Mouse (Mus musculus) heart, embryonic 16.5 days (tissue): Measurements from ENCODE around the gene Ppp6r1. TPM values are rescaled to one million over a fixed set of nuclear protein-coding genes. Genes with fewer than 3 reads are reported as not detected.

Experiments used
- ATAC-seq: fragments of 200-750 bp; cut with Nextera tagmentation; replicated peaks from 2 replicates; pipeline ENCODE4 v1.8.0; 2017; ENCODE audit warnings: moderate number of reproducible peaks; ENCODE audit not compliant: insufficient read depth, low FRiP score; ENCODE audit errors: extremely low read depth
- H3K27ac ChIP-seq: fragments of 300-500 bp; sonication (generic); 2 replicates; pipeline ENCODE4 v1.5.1; 2014; ENCODE audit warnings: mild to moderate bottlenecking, low read length, control low read depth, moderate library complexity
- H3K27me3 ChIP-seq: fragments of 300-500 bp; sonication (generic); 2 replicates; pipeline ENCODE4 v1.6.1; 2014; ENCODE audit warnings: low read length, mixed read lengths; ENCODE audit not compliant: control insufficient read depth, insufficient read depth
- H3K36me3 ChIP-seq: fragments of 300-500 bp; sonication (generic); 2 replicates; pipeline ENCODE4 v1.6.1; 2014; ENCODE audit not compliant: control insufficient read depth, insufficient read depth
- H3K4me1 ChIP-seq: fragments of 300-500 bp; sonication (generic); 2 replicates; pipeline ENCODE4 v1.6.1; 2014; ENCODE audit warnings: low read length, mixed read lengths; ENCODE audit not compliant: control insufficient read depth, insufficient read depth
- H3K4me2 ChIP-seq: fragments of 300-500 bp; sonication (generic); 2 replicates; pipeline ENCODE4 v1.6.1; 2014; ENCODE audit warnings: low read depth, mild to moderate bottlenecking, control low read depth, low read length
- H3K4me3 ChIP-seq: fragments of 300-500 bp; sonication (generic); 2 replicates; pipeline ENCODE4 v1.5.1; 2014; ENCODE audit warnings: mild to moderate bottlenecking, control low read depth, low read length
- H3K9ac ChIP-seq: fragments of 300-500 bp; sonication (generic); 2 replicates; pipeline ENCODE4 v1.6.1; 2014; ENCODE audit warnings: low read length, control low read depth
- H3K9me3 ChIP-seq: fragments of 300-500 bp; sonication (generic); replicated peaks from 2 replicates; pipeline ENCODE4 v1.6.1; 2016; ENCODE audit warnings: low read length; ENCODE audit not compliant: control insufficient read depth
- WGBS: fragments of 180-500 bp; shearing (Covaris S2); extraction: QIAGEN DNeasy Blood & Tissue Kit; methylation state at CpG from one replicate; pipeline ENCODE4 v1.1.7; 2014; 5-methylcytosine and 5-hydroxymethylcytosine counted together
- polyA plus RNA-seq: library from polyadenylated mRNA; unstranded; fragments of >200 nt; fragmentation: Nextera tagmentation; extraction: Ambion mirVana; gene quantifications from 2 replicates; pipeline ENCODE4 v1.2.1, GENCODE M21; 2015

The Ppp6r1 gene
- 4.9 and 5.8 TPM in 2 replicates for polyA plus RNA-seq

- Histone ChIP-seq H3K36me3 (0 out of 2 replicates have a peak, but pooled peaks cover 5% of the 10 kb centered on the region), H3K4me3 (peak within 1 kb of the TSS; percentile 95), H3K27me3 (no peaks in the 10 kb centered on the region), H3K4me2 (peak within 1 kb of the TSS; percentile 80), H3K27ac (peak within 1 kb of the TSS; percentile 92), H3K9me3 (no peaks in the 10 kb centered on the region), H3K9ac (peak within 1 kb of the TSS; percentile 99), H3K4me1 (peaks cover 43% of the 10 kb centered on the region)
- under 1% methylated on average over 54 of the region's 54 CpGs for WGBS
- peak; percentile 97 for ATAC-seq
Observed at GRCm38 (mm10) chr7:4658912-4659551, at the start of gene Ppp6r1. TSS of gene Ppp6r1 (minus strand) at chr7:4659019.

DNA sequence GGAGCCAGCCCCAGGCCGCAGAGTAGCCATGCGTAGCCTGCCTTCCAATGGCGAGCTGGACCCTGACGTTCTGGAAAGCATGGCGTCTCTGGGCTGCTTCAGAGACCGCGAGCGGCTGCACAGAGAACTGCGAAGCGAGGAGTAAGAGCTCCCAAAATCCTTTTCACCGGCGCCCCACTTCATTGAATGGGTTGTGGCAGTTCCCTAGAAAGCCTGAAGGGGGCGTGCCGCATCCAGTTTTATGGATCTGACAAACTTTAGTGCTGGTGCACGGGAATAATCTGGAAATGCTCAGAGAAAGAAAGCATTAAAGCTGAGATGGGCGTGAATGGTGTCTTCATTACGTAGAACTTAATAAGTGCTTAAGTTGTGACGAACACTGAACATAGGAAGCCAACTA, 46.3 kb upstream of the Ppp6r1 start:
- 0 out of 2 replicates have a peak, but pooled peaks cover 8% of the 10 kb centered on the region for H3K36me3 ChIP-seq
- no peaks in the 10 kb centered on the region for H3K9me3 ChIP-seq
- no peak overlapping the region for H3K4me2 ChIP-seq
- H3K27ac ChIP-seq: no peak overlapping the region
- H3K9ac ChIP-seq: no peak overlapping the region
- no peak for ATAC-seq
- WGBS: 44% methylated on average over 18 of the region's 18 CpGs
- H3K4me3 ChIP-seq: no peak overlapping the region
- no peaks in the 10 kb centered on the region for H3K4me1 ChIP-seq
- no peaks in the 10 kb centered on the region for H3K27me3 ChIP-seq

DNA sequence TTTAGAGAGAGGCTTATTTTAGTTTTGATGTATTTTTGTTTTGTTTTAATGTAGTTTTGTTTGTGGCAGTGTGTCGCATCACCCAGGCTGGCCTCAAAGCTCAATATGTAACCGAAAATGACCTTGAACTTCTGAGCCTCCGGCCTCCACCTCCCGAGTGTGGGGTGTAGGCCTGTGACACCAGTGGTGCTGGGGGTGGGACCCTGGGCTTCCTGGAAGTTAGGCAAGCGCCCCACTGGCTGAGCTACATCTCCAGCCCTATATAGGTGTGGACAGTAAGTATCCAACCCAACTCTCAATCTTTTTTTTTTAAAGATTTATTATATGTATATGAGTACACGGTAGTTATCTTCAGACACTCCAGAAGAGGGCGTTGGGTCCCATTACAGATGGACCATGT, 44.4 kb upstream of the Ppp6r1 start:
- H3K4me3 ChIP-seq: no peak overlapping the region
- no peaks in the 10 kb centered on the region for H3K9me3 ChIP-seq
- no peak overlapping the region for H3K4me2 ChIP-seq
- no peaks in the 10 kb centered on the region for H3K4me1 ChIP-seq
- no peak overlapping the region for H3K9ac ChIP-seq
- H3K36me3 ChIP-seq: 0 out of 2 replicates have a peak, but pooled peaks cover 2% of the 10 kb centered on the region
- no peaks in the 10 kb centered on the region for H3K27me3 ChIP-seq
- ATAC-seq: no peak
- no peak overlapping the region for H3K27ac ChIP-seq
- WGBS: 96% methylated on average over 7 of the region's 7 CpGs

DNA sequence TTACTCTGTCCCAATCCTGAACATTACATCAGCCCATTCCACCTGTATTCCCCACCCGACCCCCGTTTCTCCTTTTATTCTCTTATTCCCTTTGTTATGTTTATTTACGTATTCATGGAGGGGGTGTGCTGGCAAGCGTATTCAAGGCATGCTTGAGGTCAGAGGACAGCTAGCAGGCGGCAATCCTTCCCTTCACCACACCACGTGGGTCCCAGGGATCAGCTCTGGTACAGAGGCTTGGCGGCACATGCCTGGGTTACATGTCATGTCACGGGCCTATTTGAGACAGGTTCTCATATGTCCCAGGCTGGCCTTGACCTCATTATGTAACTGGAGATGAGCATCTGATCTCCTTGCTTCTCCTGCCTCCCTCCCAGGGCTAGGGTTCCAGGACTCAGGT, 43.5 kb upstream of the Ppp6r1 start:
- Histone ChIP-seq H3K27ac (no peak overlapping the region), H3K4me1 (no peaks in the 10 kb centered on the region), H3K36me3 (0 out of 2 replicates have a peak, but pooled peaks cover 2% of the 10 kb centered on the region), H3K9ac (no peak overlapping the region), H3K4me2 (no peak overlapping the region), H3K9me3 (no peaks in the 10 kb centered on the region), H3K27me3 (no peaks in the 10 kb centered on the region), H3K4me3 (no peak overlapping the region)
- ATAC-seq: no peak
- 71% methylated on average over 8 of the region's 8 CpGs for WGBS

DNA sequence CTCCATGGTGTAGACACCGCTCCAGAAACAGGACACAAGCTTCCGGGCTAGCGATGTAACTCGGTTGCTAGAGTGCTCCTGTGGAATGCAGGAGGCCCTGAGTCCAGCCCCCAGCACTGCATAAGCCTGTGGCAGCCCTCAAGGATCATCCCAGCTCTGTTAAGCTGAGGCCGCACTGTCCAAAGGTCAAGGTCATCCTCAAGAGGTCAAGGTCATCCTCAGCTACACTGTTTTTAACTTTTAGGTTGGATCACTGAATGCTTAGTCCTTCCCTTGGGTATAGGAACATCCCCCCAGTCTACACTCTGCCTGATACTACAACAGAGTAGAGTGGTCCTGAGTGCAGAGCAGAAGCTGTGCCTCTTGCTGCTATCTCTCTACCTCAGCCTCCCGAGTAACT, 34.2 kb upstream of the Ppp6r1 start:
- Histone ChIP-seq H3K27ac (no peak overlapping the region), H3K4me2 (no peak overlapping the region)
- no peak for ATAC-seq

GRCm38 (mm10) chr7:4690951-4691653, 32.3 kb upstream of the Ppp6r1 start:
- 14% methylated on average over 20 of the region's 35 CpGs for WGBS
- ATAC-seq: peak; percentile 34

More for the DNA sequence above, 34.2 kb upstream of the Ppp6r1 start:
- no peak overlapping the region for H3K9ac ChIP-seq
- 72% methylated on average over 6 of the region's 6 CpGs for WGBS
- H3K27me3 ChIP-seq: no peaks in the 10 kb centered on the region
- H3K4me1 ChIP-seq: peaks cover 6% of the 10 kb centered on the region
- H3K9me3 ChIP-seq: no peaks in the 10 kb centered on the region
- H3K4me3 ChIP-seq: no peak overlapping the region
- no peaks in the 10 kb centered on the region for H3K36me3 ChIP-seq

DNA sequence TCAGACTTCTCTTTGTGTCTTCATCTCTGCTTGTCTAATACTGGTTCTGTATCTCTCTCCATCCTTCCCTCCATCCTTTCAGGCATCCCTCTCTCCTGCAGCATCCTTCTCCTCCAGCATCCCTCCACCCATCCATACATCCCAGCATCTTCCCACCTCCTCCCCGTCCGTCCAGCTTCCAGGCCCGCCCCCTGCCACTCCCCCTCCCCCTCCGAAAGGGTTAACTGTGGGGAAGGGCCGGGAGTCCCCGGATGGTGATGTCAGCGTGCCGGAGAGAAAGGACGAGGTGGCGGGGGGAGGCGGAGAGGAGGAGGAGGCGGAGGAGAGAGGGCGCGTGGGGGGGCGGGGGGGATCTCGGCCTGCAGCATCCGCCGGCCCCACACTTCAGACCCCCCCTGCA, 31.6 kb upstream of the Ppp6r1 start, which contains the start of gene Brsk1:
TSS of gene Brsk1 (plus strand) at position 218 of the 400 bp plus-strand sequence.
- no peaks in the 10 kb centered on the region for H3K9me3 ChIP-seq
- ATAC-seq: peak; percentile 68
- WGBS: 1% methylated on average over 9 of the region's 18 CpGs
- H3K4me1 ChIP-seq: peaks cover 6% of the 10 kb centered on the region
- H3K27ac ChIP-seq: peak within 1 kb of the TSS; percentile 65
- H3K27me3 ChIP-seq: no peaks in the 10 kb centered on the region
- no peaks in the 10 kb centered on the region for H3K36me3 ChIP-seq
- peak within 1 kb of the TSS; percentile 96 for H3K4me2 ChIP-seq
- peak within 1 kb of the TSS; percentile 79 for H3K4me3 ChIP-seq
- H3K9ac ChIP-seq: peak within 1 kb of the TSS; percentile 94

More at GRCm38 (mm10) chr7:4690951-4691653, 32.3 kb upstream of the Ppp6r1 start:
- Histone ChIP-seq H3K9ac (peak overlapping the region; percentile 94), H3K27me3 (no peaks in the 10 kb centered on the region), H3K36me3 (no peaks in the 10 kb centered on the region), H3K4me1 (peaks cover 6% of the 10 kb centered on the region), H3K4me2 (peak overlapping the region; percentile 96), H3K27ac (peak overlapping the region; percentile 65), H3K9me3 (no peaks in the 10 kb centered on the region), H3K4me3 (peak overlapping the region; percentile 79)

GRCm38 (mm10) chr7:4684632-4685417, 26.0 kb upstream of the Ppp6r1 start, which contains the start of gene Hspbp1:
TSS of gene Hspbp1 (minus strand) at chr7:4685068.
- H3K27me3 ChIP-seq: no peaks in the 10 kb centered on the region
- ATAC-seq: peak; percentile 97
- H3K36me3 ChIP-seq: peaks cover 4% of the 10 kb centered on the region; the same call in 1 of the 2 replicates
- H3K9ac ChIP-seq: peak within 1 kb of the TSS; percentile 73
- H3K4me2 ChIP-seq: peak within 1 kb of the TSS; percentile 96
- H3K4me1 ChIP-seq: peaks cover 7% of the 10 kb centered on the region
- H3K9me3 ChIP-seq: no peaks in the 10 kb centered on the region
- peak within 1 kb of the TSS; percentile 89 for H3K4me3 ChIP-seq
- H3K27ac ChIP-seq: peak within 1 kb of the TSS; percentile 76
- WGBS: under 1% methylated on average over 32 of the region's 32 CpGs
